Mouse (Mus musculus) midbrain, embryonic 14.5 days (tissue): ENCODE results near the gene Gpr19. TPM values are rescaled to one million over a fixed set of nuclear protein-coding genes. Genes with fewer than 3 reads are reported as not detected.

Experiments used
- polyA plus RNA-seq: library from polyadenylated mRNA; unstranded; fragments of >200 nt; fragmentation: Nextera tagmentation; extraction: Ambion mirVana; gene quantifications from 2 replicates; pipeline ENCODE4 v1.2.1, GENCODE M21; 2014

Gene Gpr19
- polyA plus RNA-seq, 1 experiment from 2014 or later: 43.0 TPM

Other genes with a start within 250 kb of the Gpr19 start
- gene Dusp16, start 106.0 kb downstream of the Gpr19 start, polyA plus RNA-seq: 4.2 and 5.5 TPM in 2 replicates
- gene Crebl2, start 68.4 kb downstream of the Gpr19 start, polyA plus RNA-seq: 3.9 and 4.3 TPM in 2 replicates
- gene Cdkn1b, start 21.8 kb upstream of the Gpr19 start, polyA plus RNA-seq: 29.9 TPM in 2 replicates
- gene Apold1, start 83.1 kb upstream of the Gpr19 start, polyA plus RNA-seq: 3.9 and 4.3 TPM in 2 replicates
- 69.8 and 77.9 TPM in 2 replicates for gene Ddx47, start 113.0 kb upstream of the Gpr19 start, polyA plus RNA-seq
- 0.66 TPM in 1 of 2 replicates, not detected in the other for gene Gprc5a, start 167.1 kb upstream of the Gpr19 start, polyA plus RNA-seq
- gene Gprc5d, start 219.7 kb upstream of the Gpr19 start, polyA plus RNA-seq: not detected in 2 replicates